Mouse (Mus musculus) lung, embryonic 15.5 days (tissue): ENCODE measurements around the gene Cldn7. TPM values are rescaled to one million over a fixed set of nuclear protein-coding genes. Genes with fewer than 3 reads are reported as not detected.

Experiments used
- microRNA counts: library from miRNA; unstranded; fragments of <30 nt; microRNA quantifications from one replicate; lab custom pipeline; 2016
- microRNA-seq: library from miRNA; unstranded; fragments of <30 nt; microRNA quantifications from one replicate; pipeline ENCODE4, GENCODE M21; 2016
- polyA plus RNA-seq: library from polyadenylated mRNA; unstranded; fragments of >200 nt; fragmentation: Nextera tagmentation; extraction: Ambion mirVana; gene quantifications from 2 replicates; pipeline ENCODE4 v1.2.1, GENCODE M21; 2015

Cldn7 gene
- polyA plus RNA-seq, 1 experiment from 2014 or later, result 154 TPM

MicroRNAs encoded within 50 kb of the gene (microRNA counts, 519-probe panel; counts per million panel counts)
- microRNA mmu-miR-324-3p (lab: Ali Mortazavi, UCI) (19.7 counts per million), microRNA mmu-miR-324-5p (lab: Ali Mortazavi, UCI) (2,537 counts per million, percentile 54 among the panel's probes with 10 or more counts)

Small RNAs within 50 kb of the gene (microRNA-seq; reads per million reads assigned to microRNA genes)
- gene Gm44349 (not detected), gene Mir324 (2,464 reads per million, percentile 84 among the genes with 10 or more reads in this experiment)

Other genes with a start within 250 kb of the Cldn7 start
- 26.7 and 31.6 TPM in 2 replicates for gene Polr2a, start 206.1 kb upstream of the Cldn7 start, polyA plus RNA-seq
- gene Slc35g3, start 202.8 kb upstream of the Cldn7 start, polyA plus RNA-seq, result 0.19 and 0.26 TPM in 2 replicates
- gene Zbtb4, start 198.9 kb upstream of the Cldn7 start, polyA plus RNA-seq, result 2.6 and 3.0 TPM in 2 replicates
- 15.7 and 15.8 TPM in 2 replicates for gene Chrnb1, start 168.8 kb upstream of the Cldn7 start, polyA plus RNA-seq
- 1.2 and 1.3 TPM in 2 replicates for gene Fgf11, start 162.9 kb upstream of the Cldn7 start, polyA plus RNA-seq
- gene Tmem102, start 159.2 kb upstream of the Cldn7 start, polyA plus RNA-seq, result 6.3 and 7.3 TPM in 2 replicates
- gene Gm39566, start 149.5 kb upstream of the Cldn7 start, polyA plus RNA-seq, result not detected in 2 replicates
- not detected in 2 replicates for gene Spem2, start 146.3 kb upstream of the Cldn7 start, polyA plus RNA-seq
- gene Spem1, start 142.6 kb upstream of the Cldn7 start, polyA plus RNA-seq, result not detected in 2 replicates
- gene Nlgn2, start 127.0 kb upstream of the Cldn7 start, polyA plus RNA-seq, result 5.5 and 6.5 TPM in 2 replicates
- 434 and 473 TPM in 2 replicates for gene Tmem256, start 126.3 kb upstream of the Cldn7 start, polyA plus RNA-seq
- 110 and 119 TPM in 2 replicates for gene Plscr3, start 118.4 kb upstream of the Cldn7 start, polyA plus RNA-seq
- gene Tnk1, start 106.0 kb upstream of the Cldn7 start, polyA plus RNA-seq, result 9.2 and 9.6 TPM in 2 replicates
- gene Tmem95, start 86.8 kb upstream of the Cldn7 start, polyA plus RNA-seq, result not detected in 2 replicates
- 8.1 and 8.6 TPM in 2 replicates for gene Kctd11, start 83.4 kb upstream of the Cldn7 start, polyA plus RNA-seq
- 1.4 and 5.0 TPM in 2 replicates for gene Acap1, start 69.2 kb upstream of the Cldn7 start, polyA plus RNA-seq
- 11.9 and 13.0 TPM in 2 replicates for gene 2810408A11Rik, start 63.8 kb upstream of the Cldn7 start, polyA plus RNA-seq
- gene Neurl4, start 63.7 kb upstream of the Cldn7 start, polyA plus RNA-seq, result 7.1 and 8.0 TPM in 2 replicates
- 81.7 and 82.2 TPM in 2 replicates for gene Gps2, start 50.9 kb upstream of the Cldn7 start, polyA plus RNA-seq
- 1,673 and 1,693 TPM in 2 replicates for gene Eif5a, start 42.8 kb upstream of the Cldn7 start, polyA plus RNA-seq
- gene Ybx2, start 29.0 kb upstream of the Cldn7 start, polyA plus RNA-seq, result 2.8 and 3.0 TPM in 2 replicates
- 18.0 and 20.6 TPM in 2 replicates for gene Slc2a4, start 16.6 kb upstream of the Cldn7 start, polyA plus RNA-seq
- gene Ctdnep1, start 16.4 kb downstream of the Cldn7 start, polyA plus RNA-seq, result 22.3 and 25.4 TPM in 2 replicates
- gene Elp5, start 17.7 kb downstream of the Cldn7 start, polyA plus RNA-seq, result 106 and 111 TPM in 2 replicates
- 453 and 455 TPM in 2 replicates for gene Gabarap, start 26.4 kb downstream of the Cldn7 start, polyA plus RNA-seq
- 75.0 and 78.2 TPM in 2 replicates for gene Phf23, start 31.0 kb downstream of the Cldn7 start, polyA plus RNA-seq
- 34.7 and 40.3 TPM in 2 replicates for gene Dvl2, start 35.8 kb downstream of the Cldn7 start, polyA plus RNA-seq
- gene Acadvl, start 50.6 kb downstream of the Cldn7 start, polyA plus RNA-seq, result 73.9 and 81.3 TPM in 2 replicates
- gene Dlg4, start 52.2 kb downstream of the Cldn7 start, polyA plus RNA-seq, result 5.6 and 5.9 TPM in 2 replicates
- 0.23 and 0.29 TPM in 2 replicates for gene Asgr1, start 89.3 kb downstream of the Cldn7 start, polyA plus RNA-seq
- 0.19 and 0.47 TPM in 2 replicates for gene Asgr2, start 127.9 kb downstream of the Cldn7 start, polyA plus RNA-seq
- gene Mgl2, start 165.6 kb downstream of the Cldn7 start, polyA plus RNA-seq, result 3.9 and 4.3 TPM in 2 replicates
- 0.65 and 1.2 TPM in 2 replicates for gene Clec10a, start 191.4 kb downstream of the Cldn7 start, polyA plus RNA-seq
- 0.79 and 1.1 TPM in 2 replicates for gene Slc16a11, start 248.0 kb downstream of the Cldn7 start, polyA plus RNA-seq